Mouse (Mus musculus) splenic B cell, adult 2 months (primary cell): ENCODE results near the gene Gas2l1.

ENCODE experiments used
- DNase-seq: peaks from one replicate; pipeline ENCODE4 v3.0.0-alpha.2; 2011; ENCODE audit warnings: low read depth, low spot score
- H3K27me3 ChIP-seq: 2 replicates; pipeline ENCODE4 v1.6.1; 2012; ENCODE audit warnings: mild to moderate bottlenecking, low read length, moderate library complexity, mixed read lengths; ENCODE audit not compliant: control insufficient read depth, poor library complexity, insufficient read depth, severe bottlenecking
- H3K36me3 ChIP-seq: 2 replicates; pipeline ENCODE4 v1.6.1; 2012; ENCODE audit warnings: mild to moderate bottlenecking, low read length, moderate library complexity, mixed read lengths; ENCODE audit not compliant: control insufficient read depth, poor library complexity, insufficient read depth, severe bottlenecking

The Gas2l1 gene

GRCm38 (mm10) chr11:5007186-5007585 lies 57.9 kb downstream of the Gas2l1 start:
- peaks cover 2% of the 10 kb centered on the region for H3K36me3 ChIP-seq
- no peak for DNase-seq
- no peaks in the 10 kb centered on the region for H3K27me3 ChIP-seq

GRCm38 (mm10) chr11:5005528-5005927 lies 59.6 kb downstream of the Gas2l1 start:
- no peak for DNase-seq
- no peaks in the 10 kb centered on the region for H3K27me3 ChIP-seq
- H3K36me3 ChIP-seq = peaks cover 2% of the 10 kb centered on the region
